Mouse (Mus musculus) lung, embryonic 14.5 days (tissue): Measurements from ENCODE around the gene Grk6. TPM values are rescaled to one million over a fixed set of nuclear protein-coding genes. Genes with fewer than 3 reads are reported as not detected.

Experiments used
- ATAC-seq: fragments of 200-750 bp; cut with Nextera tagmentation; 2 replicates; pipeline ENCODE4 v1.8.0; 2017; ENCODE audit warnings: mild to moderate bottlenecking, moderate TSS enrichment, moderate library complexity; ENCODE audit not compliant: insufficient read depth
- DNase-seq: peaks from one replicate; pipeline ENCODE4 v3.0.0-alpha.2; 2015
- H3K27ac ChIP-seq: fragments of 300-500 bp; sonication (generic); 2 replicates; pipeline ENCODE4 v1.5.1; 2014; ENCODE audit warnings: low read depth, mild to moderate bottlenecking, moderate library complexity
- H3K27me3 ChIP-seq: fragments of 300-500 bp; sonication (generic); 2 replicates; pipeline ENCODE4 v1.6.1; 2014; ENCODE audit warnings: low read length, control low read depth; ENCODE audit not compliant: insufficient read depth
- H3K36me3 ChIP-seq: fragments of 300-500 bp; sonication (generic); 2 replicates; pipeline ENCODE4 v1.6.1; 2014; ENCODE audit warnings: control low read depth; ENCODE audit not compliant: insufficient read depth
- H3K4me1 ChIP-seq: fragments of 300-500 bp; sonication (generic); 2 replicates; pipeline ENCODE4 v1.6.1; 2014; ENCODE audit warnings: antibody characterized with exemption, control low read depth; ENCODE audit not compliant: insufficient read depth
- H3K4me2 ChIP-seq: fragments of 300-500 bp; sonication (generic); 2 replicates; pipeline ENCODE4 v1.6.1; 2014; ENCODE audit warnings: mild to moderate bottlenecking
- H3K4me3 ChIP-seq: fragments of 300-500 bp; sonication (generic); 2 replicates; pipeline ENCODE4 v1.5.1; 2014; ENCODE audit warnings: low read depth, low read length
- H3K9ac ChIP-seq: fragments of 300-500 bp; sonication (generic); 2 replicates; pipeline ENCODE4 v1.6.1; 2014
- H3K9me3 ChIP-seq: fragments of 300-500 bp; sonication (generic); 2 replicates; pipeline ENCODE4 v1.6.1; 2016; ENCODE audit warnings: low read depth, low read length, control low read depth
- CTCF ChIP-seq: IDR thresholded peaks from 2 replicates; pipeline ENCODE4 v1.5.1; 2016; ENCODE audit warnings: antibody characterized with exemption, low read depth
- WGBS: fragments of 180-500 bp; shearing (Covaris S2); extraction: QIAGEN DNeasy Blood & Tissue Kit; methylation state at CpG from one replicate; pipeline ENCODE4 v1.1.7; 2014; 5-methylcytosine and 5-hydroxymethylcytosine counted together
- polyA plus RNA-seq: library from polyadenylated mRNA; unstranded; fragments of >200 nt; fragmentation: Nextera tagmentation; extraction: Ambion mirVana; gene quantifications from 2 replicates; pipeline ENCODE4 v1.2.1, GENCODE M21; 2014

Grk6 gene
- polyA plus RNA-seq, 1 experiment from 2014 or later: 71.0 TPM

GRCm38 (mm10) chr13:55413333-55413732 lies 31.5 kb upstream of the Grk6 start:
- H3K4me1 ChIP-seq: no peaks in the 10 kb centered on the region
- H3K27me3 ChIP-seq: peaks cover 12% of the 10 kb centered on the region; the same call in 1 of the 2 replicates
- no peak overlapping the region for H3K9ac ChIP-seq
- WGBS: 80% methylated on average over 12 of the region's 12 CpGs
- H3K4me2 ChIP-seq: no peak overlapping the region
- DNase-seq (no peak), ATAC-seq (no peak)
- no peaks in the 10 kb centered on the region for H3K9me3 ChIP-seq
- H3K27ac ChIP-seq: no peak overlapping the region
- no peak for TF ChIP-seq CTCF
- H3K4me3 ChIP-seq: no peak overlapping the region
- no peaks in the 10 kb centered on the region for H3K36me3 ChIP-seq

- H3K27me3 ChIP-seq: peaks cover 24% of the 10 kb centered on the region
- H3K9me3 ChIP-seq: no peaks in the 10 kb centered on the region
- H3K36me3 ChIP-seq: no peaks in the 10 kb centered on the region
- H3K4me1 ChIP-seq: no peaks in the 10 kb centered on the region
- peak within 1 kb of the TSS; percentile 47 for H3K9ac ChIP-seq
- no peak within 1 kb of the TSS for H3K27ac ChIP-seq
- WGBS: 6% methylated on average over 41 of the region's 41 CpGs
- TF ChIP-seq CTCF: no peak
- DNase-seq (peak; percentile 93), ATAC-seq (peak; percentile 72)
- H3K4me3 ChIP-seq: peak within 1 kb of the TSS; percentile 35
- peak within 1 kb of the TSS; percentile 65 for H3K4me2 ChIP-seq
Measured at GRCm38 (mm10) chr13:55414743-55415380, 30.0 kb upstream of the Grk6 start, which contains the start of gene Pfn3. Pfn3 (minus strand) TSS chr13:55415232.

- peak; percentile 91 for TF ChIP-seq CTCF
- Histone ChIP-seq H3K27ac (no peak overlapping the region), H3K4me2 (peak overlapping the region; percentile 20; the same call in 1 of the 2 replicates), H3K36me3 (no peaks in the 10 kb centered on the region), H3K27me3 (peaks cover 48% of the 10 kb centered on the region), H3K4me1 (no peaks in the 10 kb centered on the region), H3K4me3 (no peak overlapping the region), H3K9me3 (no peaks in the 10 kb centered on the region), H3K9ac (no peak overlapping the region)
- peak; percentile 91 for DNase-seq
- peak; percentile 64; the same call in 1 of the 2 replicates for ATAC-seq
- WGBS: 11% methylated on average over 12 of the region's 12 CpGs
Measured at GRCm38 (mm10) chr13:55418004-55418403, 26.9 kb upstream of the Grk6 start.

GRCm38 (mm10) chr13:55419142-55419541 lies 25.7 kb upstream of the Grk6 start:
- DNase-seq (no peak), ATAC-seq (no peak)
- H3K9me3 ChIP-seq: no peaks in the 10 kb centered on the region
- 72% methylated on average over 5 of the region's 5 CpGs for WGBS
- no peak for TF ChIP-seq CTCF
- H3K4me3 ChIP-seq: no peak overlapping the region
- H3K9ac ChIP-seq: no peak overlapping the region
- no peak overlapping the region for H3K4me2 ChIP-seq
- H3K27ac ChIP-seq: no peak overlapping the region
- H3K27me3 ChIP-seq: peaks cover 41% of the 10 kb centered on the region
- no peaks in the 10 kb centered on the region for H3K36me3 ChIP-seq
- no peaks in the 10 kb centered on the region for H3K4me1 ChIP-seq

- Histone ChIP-seq H3K4me3 (peak overlapping the region; percentile 20), H3K9ac (no peak overlapping the region), H3K27ac (no peak overlapping the region), H3K4me2 (peak overlapping the region; percentile 47), H3K36me3 (no peaks in the 10 kb centered on the region), H3K27me3 (peaks cover 41% of the 10 kb centered on the region), H3K9me3 (no peaks in the 10 kb centered on the region), H3K4me1 (no peaks in the 10 kb centered on the region)
- no peak for DNase-seq
- WGBS: 22% methylated on average over 51 of the region's 51 CpGs
- peak; percentile 33; the same call in 1 of the 2 replicates for TF ChIP-seq CTCF
- 0 out of 2 replicates have a peak, but pooled peaks have one; percentile 16 for ATAC-seq
Measured at GRCm38 (mm10) chr13:55420018-55420932, 24.6 kb upstream of the Grk6 start.

- peak; percentile 84 for ATAC-seq
- DNase-seq: peak; percentile 81
- Histone ChIP-seq H3K9me3 (no peaks in the 10 kb centered on the region), H3K27ac (no peak overlapping the region), H3K4me3 (peak overlapping the region; percentile 20), H3K36me3 (no peaks in the 10 kb centered on the region), H3K4me1 (no peaks in the 10 kb centered on the region), H3K4me2 (peak overlapping the region; percentile 47), H3K9ac (0 out of 2 replicates have a peak overlapping the region, but pooled peaks have one; percentile 35), H3K27me3 (peaks cover 41% of the 10 kb centered on the region)
- 8% methylated on average over 35 of the region's 35 CpGs for WGBS
- TF ChIP-seq CTCF: peak; percentile 84
Measured at GRCm38 (mm10) chr13:55420933-55421800, 23.7 kb upstream of the Grk6 start.
